In genomic region chr16:30737524-30737923, GRCm38 (mm10) we compare ENCODE assay signal across 19 mouse cellular contexts.
DNase-seq lines count a peak whose midpoint lies in the region; ATAC-seq and TF ChIP-seq lines count a peak whose summit lies in the region.
"Had no signal": no experiment of that assay in that cellular context is flagged by ENCODE, and none has a peak within 500 bp of the region (broad histone marks: within the 10 kb centered on the region; RNA-seq: fewer than 3 reads in every experiment).

No protein-coding gene starts in this region.

- H3K4me3 ChIP-seq in heart, embryonic 13.5 days = no peak overlapping the region
- H3K4me3 ChIP-seq in liver, postnatal 0 days (ENCODE audit: low read depth, low read length) = no peak overlapping the region
- no peak overlapping the region for H3K4me3 ChIP-seq in liver, embryonic 12.5 days
- no peak overlapping the region for H3K4me3 ChIP-seq in heart, postnatal 0 days (ENCODE audit: low read depth, low read length)
- H3K4me3 ChIP-seq in stomach, postnatal 0 days (ENCODE audit: low read depth, low read length) = no peak overlapping the region
- H3K4me3 ChIP-seq: forebrain, embryonic 12.5 days; limb, embryonic 15.5 days had no signal

- TF ChIP-seq CTCF in liver, postnatal 0 days (IDR thresholded peaks at IDR 0.05; ENCODE audit: low read depth) = no peak
- TF ChIP-seq CTCF in heart, postnatal 0 days (IDR thresholded peaks at IDR 0.05; ENCODE audit: low read depth) = no peak
- TF ChIP-seq CTCF in stomach, postnatal 0 days (IDR thresholded peaks at IDR 0.05; ENCODE audit: low read depth) = no peak

- H3K27ac ChIP-seq in heart, embryonic 13.5 days (replicated peaks) = peak overlapping the region; percentile 94
- no peak overlapping the region for H3K27ac ChIP-seq in liver, postnatal 0 days (ENCODE audit: low read depth)
- H3K27ac ChIP-seq in liver, embryonic 12.5 days = no peak overlapping the region
- H3K27ac ChIP-seq in heart, postnatal 0 days (ENCODE audit: low read depth) = peak overlapping the region; percentile 96
- no peak overlapping the region for H3K27ac ChIP-seq in stomach, postnatal 0 days (replicated peaks)
- H3K27ac ChIP-seq: forebrain, embryonic 12.5 days had no signal

- no peak for TF ChIP-seq EP300 in liver, postnatal 0 days (IDR thresholded peaks at IDR 0.05; ENCODE audit: low read depth)
- TF ChIP-seq EP300 in heart, postnatal 0 days (IDR thresholded peaks at IDR 0.05; ENCODE audit: low read depth) = no peak
- TF ChIP-seq EP300 in stomach, postnatal 0 days (optimal IDR thresholded peaks at IDR 0.05) = no peak

- no peaks in the 10 kb centered on the region for H3K9me3 ChIP-seq in heart, embryonic 13.5 days
- H3K9me3 ChIP-seq in liver, postnatal 0 days (ENCODE audit: low read length) = no peaks in the 10 kb centered on the region
- no peaks in the 10 kb centered on the region for H3K9me3 ChIP-seq in liver, embryonic 12.5 days (replicated peaks)
- no peaks in the 10 kb centered on the region for H3K9me3 ChIP-seq in heart, postnatal 0 days (replicated peaks; ENCODE audit: control insufficient read depth, low read length)
- no peaks in the 10 kb centered on the region for H3K9me3 ChIP-seq in stomach, postnatal 0 days (ENCODE audit: control insufficient read depth, low read length)
- H3K9me3 ChIP-seq: forebrain, embryonic 12.5 days; limb, embryonic 15.5 days; megakaryocyte, embryonic 14.5 days had no signal

- no peaks in the 10 kb centered on the region for H3K27me3 ChIP-seq in heart, embryonic 13.5 days (replicated peaks)
- no peaks in the 10 kb centered on the region for H3K27me3 ChIP-seq in liver, postnatal 0 days (ENCODE audit: insufficient read depth, low read length)
- H3K27me3 ChIP-seq in liver, embryonic 12.5 days (replicated peaks) = 0 out of 2 replicates have a peak, but pooled peaks cover 7% of the 10 kb centered on the region
- no peaks in the 10 kb centered on the region for H3K27me3 ChIP-seq in heart, postnatal 0 days (ENCODE audit: control insufficient read depth, insufficient read depth, low read length)
- H3K27me3 ChIP-seq in stomach, postnatal 0 days (ENCODE audit: control insufficient read depth, insufficient read depth, low read length) = no peaks in the 10 kb centered on the region
- H3K27me3 ChIP-seq: forebrain, embryonic 12.5 days; limb, embryonic 15.5 days had no signal

- peak overlapping the region; percentile 45 for H3K4me2 ChIP-seq in heart, embryonic 13.5 days
- no peak overlapping the region for H3K4me2 ChIP-seq in liver, postnatal 0 days (ENCODE audit: low read depth, low read length)
- no peak overlapping the region for H3K4me2 ChIP-seq in liver, embryonic 12.5 days
- H3K4me2 ChIP-seq in heart, postnatal 0 days (ENCODE audit: low read depth, low read length) = peak overlapping the region; percentile 34; the same call in 1 of the 2 replicates
- H3K4me2 ChIP-seq in stomach, postnatal 0 days (replicated peaks; ENCODE audit: low read depth) = no peak overlapping the region
- H3K4me2 ChIP-seq: forebrain, embryonic 12.5 days; limb, embryonic 15.5 days had no signal

- no peak for ATAC-seq in heart, embryonic 13.5 days (ENCODE audit: extremely low read depth, insufficient number of reproducible peaks, low FRiP score, low TSS enrichment)
- peak; percentile 45; the same call in 1 of the 2 replicates for ATAC-seq in liver, postnatal 0 days
- no peak for ATAC-seq in liver, embryonic 12.5 days
- ATAC-seq in heart, postnatal 0 days (ENCODE audit: insufficient read depth, low read depth) = peak; percentile 42
- ATAC-seq in stomach, postnatal 0 days (ENCODE audit: low FRiP score, low TSS enrichment) = 0 out of 2 replicates have a peak, but pooled peaks have one; percentile 53

- peaks cover 66% of the 10 kb centered on the region for H3K4me1 ChIP-seq in heart, embryonic 13.5 days
- peaks cover 9% of the 10 kb centered on the region for H3K4me1 ChIP-seq in liver, postnatal 0 days (ENCODE audit: insufficient read depth)
- H3K4me1 ChIP-seq in liver, embryonic 12.5 days = peaks cover 16% of the 10 kb centered on the region
- H3K4me1 ChIP-seq in heart, postnatal 0 days (ENCODE audit: control insufficient read depth, insufficient read depth) = peaks cover 48% of the 10 kb centered on the region
- 0 out of 2 replicates have a peak, but pooled peaks cover 3% of the 10 kb centered on the region for H3K4me1 ChIP-seq in stomach, postnatal 0 days (replicated peaks; ENCODE audit: control insufficient read depth, insufficient read depth)

- no peaks in the 10 kb centered on the region for H3K36me3 ChIP-seq in heart, embryonic 13.5 days
- no peaks in the 10 kb centered on the region for H3K36me3 ChIP-seq in liver, postnatal 0 days (replicated peaks; ENCODE audit: insufficient read depth, low read length)
- no peaks in the 10 kb centered on the region for H3K36me3 ChIP-seq in liver, embryonic 12.5 days
- no peaks in the 10 kb centered on the region for H3K36me3 ChIP-seq in heart, postnatal 0 days (replicated peaks; ENCODE audit: control insufficient read depth, insufficient read depth, low read length)
- no peaks in the 10 kb centered on the region for H3K36me3 ChIP-seq in stomach, postnatal 0 days (ENCODE audit: control insufficient read depth, insufficient read depth, low read length)
- H3K36me3 ChIP-seq: forebrain, embryonic 12.5 days; limb, embryonic 15.5 days had no signal

- H3K9ac ChIP-seq in heart, embryonic 13.5 days = peak overlapping the region; percentile 51; the same call in 1 of the 2 replicates
- no peak overlapping the region for H3K9ac ChIP-seq in liver, postnatal 0 days (replicated peaks)
- no peak overlapping the region for H3K9ac ChIP-seq in liver, embryonic 12.5 days
- H3K9ac ChIP-seq in heart, postnatal 0 days (replicated peaks; ENCODE audit: low read depth, low read length) = no peak overlapping the region
- H3K9ac ChIP-seq in stomach, postnatal 0 days (ENCODE audit: low read length) = no peak overlapping the region
- H3K9ac ChIP-seq: forebrain, embryonic 12.5 days; limb, embryonic 15.5 days had no signal

- WGBS in heart, embryonic 13.5 days = 61% methylated on average over 8 of the region's 8 CpGs
- 69% methylated on average over 8 of the region's 8 CpGs for WGBS in liver, postnatal 0 days (ENCODE audit: insufficient replicate concordance)
- WGBS in liver, embryonic 12.5 days (ENCODE audit: insufficient replicate concordance) = 60% methylated on average over 8 of the region's 8 CpGs
- WGBS in heart, postnatal 0 days = 49% methylated on average over 8 of the region's 8 CpGs
- 81% methylated on average over 8 of the region's 8 CpGs for WGBS in stomach, postnatal 0 days

- DNase-seq in heart, postnatal 4 days = no peak
- no peak for DNase-seq in liver, postnatal 0 days
- no peak for DNase-seq in heart, postnatal 0 days (ENCODE audit: low spot score)
- DNase-seq in stomach, postnatal 0 days (ENCODE audit: low spot score) = no peak
- no peak for DNase-seq in adrenal gland, adult 2 months
- no peak for DNase-seq in layer of hippocampus, adult 9-10 months (ENCODE audit: low spot score)
- DNase-seq: adrenal gland, postnatal 10 days; cerebellum, adult 11-12 months; kidney, adult 18-20 months; lung, postnatal 14 days; midbrain, embryonic 14.5 days; right cerebral cortex, postnatal 14 days; spleen, adult 18-20 months; thymus, adult 2 months had no signal

Comparison
In these comparisons a context has a peak if more than half of its experiments do, and no peak if none do; other contexts are left out.
1. ATAC-seq: peak in liver, postnatal 0 days (single experiment), heart, postnatal 0 days (single experiment) and stomach, postnatal 0 days (single experiment); none in heart, embryonic 13.5 days (single experiment) and liver, embryonic 12.5 days (single experiment).
2. H3K27ac ChIP-seq: peak in heart, embryonic 13.5 days (single experiment) and heart, postnatal 0 days (single experiment); none in liver, postnatal 0 days (single experiment), liver, embryonic 12.5 days (single experiment) and stomach, postnatal 0 days (single experiment).
3. H3K4me2 ChIP-seq: peak in heart, embryonic 13.5 days (single experiment) and heart, postnatal 0 days (single experiment); none in liver, postnatal 0 days (single experiment), liver, embryonic 12.5 days (single experiment) and stomach, postnatal 0 days (single experiment).